Mouse (Mus musculus) G1E-ER4 (cell line): ENCODE results near the gene Zbtb4. TPM values are rescaled to one million over a fixed set of nuclear protein-coding genes. Genes with fewer than 3 reads are reported as not detected.

Experiments used
- GATA1 ChIP-seq: IDR thresholded peaks from one replicate; pipeline ENCODE4 v1.8.0; 2012; ENCODE audit warnings: low read length, inconsistent platforms
- polyA plus RNA-seq: library from polyadenylated mRNA; stranded (reverse); fragments of >175 nt; gene quantifications from 2 replicates; pipeline ENCODE4 v1.2.3, GENCODE M21; 2012

The Zbtb4 gene
- polyA plus RNA-seq, 1 experiment, result 15.2 TPM

GRCm38 (mm10) chr11:69758971-69759721 is 6.6 kb upstream of the Zbtb4 start:
- TF ChIP-seq GATA1, result no peak

GRCm38 (mm10) chr11:69760160-69760900 is 5.4 kb upstream of the Zbtb4 start:
- TF ChIP-seq GATA1, result no peak

DNA sequence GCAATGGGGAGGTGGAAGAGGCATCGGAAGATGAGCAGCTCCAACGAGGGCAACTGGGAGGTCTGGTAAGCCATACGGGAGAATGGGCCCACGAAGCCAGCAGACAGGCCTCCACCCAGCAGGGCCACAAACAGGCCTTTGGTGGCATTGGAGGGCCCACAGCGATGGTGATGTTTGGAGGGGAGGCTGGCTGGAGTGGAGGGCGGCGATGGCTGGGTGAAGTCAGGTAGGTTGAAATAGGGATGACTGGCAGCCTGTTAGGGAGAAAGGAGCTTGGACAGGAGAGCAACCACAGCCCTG is 4.9 kb upstream of the Zbtb4 start:
- TF ChIP-seq GATA1, result no peak

GRCm38 (mm10) chr11:69761868-69762267 is 3.8 kb upstream of the Zbtb4 start, which contains the start of gene Slc35g3:
Gene Slc35g3 (minus strand): TSS chr11:69761968.
- no peak for TF ChIP-seq GATA1

- no peak for TF ChIP-seq GATA1
Measured at GRCm38 (mm10) chr11:69763551-69763950, 2.2 kb upstream of the Zbtb4 start.

DNA sequence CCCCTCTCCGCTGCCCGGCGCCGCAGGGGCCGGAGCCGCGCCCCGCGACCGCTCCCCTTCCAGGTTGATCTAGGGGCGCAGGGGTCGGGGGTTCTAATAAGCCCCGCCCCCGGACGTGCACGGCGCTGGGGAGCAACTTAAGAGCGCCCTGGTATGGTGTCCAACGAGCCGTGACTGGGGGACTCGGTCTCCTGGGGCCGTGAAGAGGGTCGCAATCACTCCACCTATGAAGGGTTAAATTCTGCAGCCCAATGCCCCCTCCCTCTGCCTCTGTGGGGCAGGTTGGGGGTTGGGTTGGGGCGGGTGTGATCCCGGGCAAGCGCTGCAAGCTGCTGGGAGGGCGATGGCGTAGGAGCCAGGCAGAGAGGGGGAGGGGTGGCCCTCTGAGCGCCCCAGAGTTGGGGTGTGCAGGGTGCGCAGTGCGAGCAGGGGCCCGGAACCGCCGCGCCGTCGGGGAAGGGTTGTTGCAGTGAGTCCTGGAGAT is 456 bp downstream of the Zbtb4 start:
- no peak for TF ChIP-seq GATA1

- TF ChIP-seq GATA1, result no peak
Measured at GRCm38 (mm10) chr11:69766872-69767624, 1.3 kb downstream of the Zbtb4 start.

GRCm38 (mm10) chr11:69767625-69767909 is 1.9 kb downstream of the Zbtb4 start:
- no peak for TF ChIP-seq GATA1

DNA sequence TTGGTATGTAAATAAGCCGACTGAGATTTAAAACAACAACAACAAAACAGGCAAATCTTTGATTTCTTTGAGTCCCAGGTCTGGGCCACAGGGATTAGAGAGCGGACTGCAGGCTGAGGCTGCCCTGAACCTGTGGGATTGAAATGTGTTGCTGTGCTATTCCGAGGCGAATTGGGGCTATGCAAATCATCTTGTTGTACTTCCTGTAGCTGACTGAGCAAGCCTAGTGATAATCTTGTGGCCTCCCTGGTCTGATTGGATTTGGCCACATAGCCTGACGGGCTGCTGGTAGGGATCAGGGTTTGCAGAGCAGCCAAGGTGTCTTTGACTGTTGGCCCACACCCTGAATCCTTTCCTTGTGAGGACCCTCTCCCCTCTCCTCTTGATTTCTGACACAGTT is 9.2 kb downstream of the Zbtb4 start:
- TF ChIP-seq GATA1, result no peak

DNA sequence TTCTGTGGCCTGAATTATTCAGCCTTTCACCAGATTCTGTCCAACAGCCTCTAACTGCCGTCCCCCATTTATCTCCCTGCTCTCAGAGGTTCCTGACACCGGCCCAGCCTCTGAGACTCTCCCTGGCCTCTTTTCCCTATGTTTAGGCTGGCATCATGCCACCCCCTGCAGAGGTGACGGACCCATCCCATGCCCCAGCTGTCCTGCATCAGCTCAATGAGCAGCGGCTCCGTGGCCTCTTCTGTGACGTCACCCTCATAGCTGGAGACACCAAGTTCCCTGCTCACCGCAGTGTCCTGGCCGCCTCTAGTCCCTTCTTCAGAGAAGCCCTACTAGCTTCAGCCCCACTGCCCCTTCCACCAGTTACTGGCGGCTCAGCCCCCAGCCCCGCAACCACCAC is 10.0 kb downstream of the Zbtb4 start:
- no peak for TF ChIP-seq GATA1

DNA sequence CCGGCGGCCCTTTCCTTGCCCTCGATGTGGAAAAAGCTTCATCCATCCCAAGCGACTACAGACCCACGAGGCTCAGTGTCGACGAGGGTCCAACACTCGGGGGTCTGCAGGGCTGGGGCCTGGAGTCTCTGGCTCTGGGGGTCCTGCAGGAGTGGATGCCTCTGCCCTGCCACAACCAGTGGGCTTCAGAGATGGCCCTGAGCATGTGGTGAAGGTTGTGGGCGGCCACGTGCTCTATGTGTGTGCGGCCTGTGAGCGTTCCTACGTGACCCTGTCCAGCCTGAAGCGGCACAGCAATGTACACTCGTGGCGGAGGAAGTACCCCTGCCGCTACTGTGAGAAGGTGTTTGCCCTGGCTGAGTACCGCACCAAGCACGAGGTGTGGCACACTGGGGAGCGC is 10.8 kb downstream of the Zbtb4 start:
- no peak for TF ChIP-seq GATA1

DNA sequence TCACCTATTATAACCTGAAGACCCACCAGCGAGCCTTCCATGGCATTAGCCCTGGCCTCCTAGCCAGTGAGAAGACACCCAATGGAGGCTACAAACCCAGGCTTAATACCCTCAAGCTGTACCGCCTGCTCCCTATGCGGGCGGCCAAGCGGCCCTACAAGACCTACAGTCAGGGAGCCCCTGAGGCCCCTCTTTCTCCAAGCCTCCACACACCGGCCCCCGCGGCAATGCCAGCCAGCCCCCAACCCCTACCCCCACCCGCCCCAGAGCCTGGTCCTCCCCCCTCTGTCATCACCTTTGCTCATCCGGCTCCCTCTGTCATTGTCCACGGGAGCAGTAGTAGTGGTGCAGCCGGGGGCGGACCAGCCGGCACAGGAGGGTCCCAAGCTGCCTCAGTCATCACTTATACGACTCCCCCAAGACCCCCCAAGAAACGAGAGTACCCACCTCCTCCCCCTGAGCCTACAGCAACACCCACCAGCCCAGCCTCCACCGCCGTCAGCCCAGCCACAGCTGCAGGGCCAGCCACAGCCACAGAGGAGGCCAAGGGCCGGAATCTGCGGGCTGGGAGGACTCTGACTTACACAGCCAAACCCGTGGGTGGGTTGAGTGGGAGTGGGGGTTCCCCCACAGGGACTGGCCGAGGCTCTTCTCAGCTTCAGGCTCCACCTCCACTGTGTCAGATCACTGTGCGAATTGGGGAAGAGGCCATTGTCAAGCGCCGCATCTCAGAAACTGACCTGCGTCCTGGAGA is 12.0 kb downstream of the Zbtb4 start:
- no peak for TF ChIP-seq GATA1

DNA sequence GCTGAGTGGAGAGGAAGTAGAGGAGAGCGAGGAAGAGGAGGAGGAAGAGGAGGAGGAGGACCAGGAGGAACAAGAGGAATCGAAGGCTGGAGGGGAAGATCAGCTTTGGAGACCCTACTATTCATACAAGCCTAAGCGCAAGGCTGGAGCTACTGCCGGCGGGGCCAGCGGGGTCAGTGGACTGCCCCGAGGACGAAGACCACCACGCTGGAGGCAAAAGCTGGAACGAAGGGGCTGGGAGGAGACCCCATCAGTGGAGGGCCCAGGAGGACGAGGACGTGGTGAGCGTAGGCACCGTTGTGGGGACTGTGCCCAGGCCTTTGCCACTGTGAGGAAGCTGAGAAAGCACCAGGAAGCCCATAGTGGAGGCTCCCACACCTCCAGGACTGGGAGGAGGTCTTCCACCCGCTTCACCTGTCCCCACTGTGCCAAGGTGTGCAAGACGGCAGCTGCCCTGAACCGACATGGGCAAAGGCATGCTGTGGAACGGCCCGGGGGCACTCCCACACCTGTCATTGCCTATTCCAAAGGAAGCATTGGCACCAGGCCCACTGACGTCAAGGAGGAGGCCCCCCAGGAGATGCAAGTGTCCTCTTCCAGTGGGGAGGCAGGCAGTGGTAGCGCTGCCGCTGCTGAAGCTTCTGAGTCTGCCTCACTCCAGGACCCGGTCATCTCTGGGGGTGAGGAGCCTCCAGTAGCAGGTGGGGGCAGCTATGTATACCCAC is 12.7 kb downstream of the Zbtb4 start:
- TF ChIP-seq GATA1, result no peak

DNA sequence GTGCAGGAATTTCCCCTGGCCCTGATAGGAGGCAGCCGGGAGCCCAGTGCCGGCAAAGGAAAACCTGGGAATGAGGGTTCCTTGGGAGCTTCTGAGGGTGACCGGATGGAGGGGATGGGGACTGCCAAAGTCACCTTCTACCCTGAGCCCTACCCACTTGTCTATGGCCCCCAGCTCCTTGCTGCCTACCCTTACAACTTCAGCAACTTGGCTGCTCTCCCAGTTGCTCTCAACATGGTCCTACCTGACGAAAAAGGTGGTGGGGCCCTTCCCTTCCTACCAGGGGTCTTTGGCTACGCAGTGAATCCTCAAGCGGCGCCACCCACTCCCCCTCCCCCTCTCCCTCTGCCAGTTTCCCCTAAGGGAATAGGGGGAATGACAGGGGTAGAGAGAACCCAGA is 13.3 kb downstream of the Zbtb4 start:
- no peak for TF ChIP-seq GATA1

DNA sequence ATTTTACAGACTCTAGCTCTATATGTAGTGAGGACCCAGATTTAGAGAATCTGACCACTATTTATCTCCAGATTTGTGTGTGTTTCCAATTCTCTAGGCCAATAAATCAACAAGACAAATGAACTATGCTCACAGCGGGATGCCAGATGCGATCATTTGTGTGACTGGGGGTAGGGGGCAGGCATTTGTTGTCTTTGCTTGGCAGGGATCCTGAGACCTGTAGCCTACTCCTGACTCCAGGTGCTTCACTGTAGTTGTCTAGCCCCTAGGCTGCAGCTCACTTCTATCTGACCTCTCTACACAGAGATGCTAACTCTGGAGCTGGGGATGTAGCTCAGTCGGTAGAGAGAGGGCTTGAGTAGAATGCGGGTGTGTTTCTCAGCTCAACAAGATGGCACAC is 16.1 kb downstream of the Zbtb4 start:
- TF ChIP-seq GATA1, result no peak
